Mouse (Mus musculus): ENCODE measurements around the gene Espnl. TPM values are rescaled to one million over a fixed set of nuclear protein-coding genes. Genes with fewer than 3 reads are reported as not detected.

The Espnl gene
- polyA plus RNA-seq, 1 experiment from 2014 or later: 0.08 TPM

DNA sequence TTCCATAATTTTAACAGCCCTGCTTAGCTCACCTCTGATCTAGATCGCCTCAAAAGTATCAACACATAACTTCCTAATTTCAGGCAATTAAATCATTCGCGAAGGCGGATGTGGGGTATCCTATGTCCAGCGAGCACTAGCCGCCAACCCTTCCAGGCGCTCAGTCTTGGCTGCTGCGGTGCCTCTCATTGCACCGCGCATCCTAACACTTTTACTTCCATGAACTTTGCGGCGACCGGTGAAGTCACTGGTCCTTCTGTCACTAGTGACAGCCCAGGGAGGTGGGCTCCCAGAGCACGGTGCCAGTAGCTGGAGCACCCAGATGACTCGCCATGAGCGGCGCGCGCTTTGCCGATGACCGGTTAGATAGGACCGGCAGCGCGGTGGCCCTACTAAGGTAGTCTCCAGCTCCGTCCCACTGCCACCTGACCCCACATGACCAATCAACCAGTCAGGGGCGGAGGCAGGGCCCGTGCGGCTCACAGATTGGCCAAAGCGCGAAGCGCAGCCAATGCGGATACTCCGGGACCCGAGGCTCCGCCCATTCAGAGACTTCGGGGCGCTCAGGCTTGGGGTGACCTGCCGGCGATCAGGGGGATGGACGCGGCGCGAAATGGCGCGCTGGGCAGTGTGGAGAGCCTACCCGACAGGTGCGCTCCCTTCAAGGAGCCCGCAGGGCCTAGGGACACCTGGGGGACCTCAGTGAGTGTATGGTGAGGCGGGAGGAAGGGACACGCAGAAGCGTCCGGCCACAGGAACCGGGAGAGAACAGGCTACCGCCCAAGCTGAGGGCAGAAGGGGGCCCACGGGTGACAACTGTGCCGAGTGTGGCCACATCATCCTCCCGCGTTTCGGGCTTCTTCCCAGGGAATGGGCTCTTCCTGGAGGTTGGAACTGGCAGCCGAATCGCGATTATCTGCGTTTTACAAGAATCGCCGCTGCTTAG is 23.8 kb upstream of the Espnl start, which contains the start of gene Scly:
Gene Scly, plus strand, starts transcription at position 540 of the 946 bp plus-strand sequence.
- H3K9me3 ChIP-seq: no peaks in the 10 kb centered on the region
- H3K4me1 ChIP-seq (replicated peaks): peaks cover 8% of the 10 kb centered on the region; the same call in 1 of the 2 replicates
- peaks cover 16% of the 10 kb centered on the region; the same call in 1 of the 2 replicates for H3K36me3 ChIP-seq
- H3K4me2 ChIP-seq: peak within 1 kb of the TSS; percentile 77
- no peaks in the 10 kb centered on the region for H3K27me3 ChIP-seq
- H3K27ac ChIP-seq: no peak within 1 kb of the TSS
- H3K9ac ChIP-seq (replicated peaks): peak within 1 kb of the TSS; percentile 70
- peak within 1 kb of the TSS; percentile 84 for H3K4me3 ChIP-seq (replicated peaks)
- WGBS: under 1% methylated on average over 65 of the region's 65 CpGs
- ATAC-seq (ENCODE audit: insufficient number of reproducible peaks, insufficient read depth, low FRiP score, low TSS enrichment, low read depth): peak; percentile 99

DNA sequence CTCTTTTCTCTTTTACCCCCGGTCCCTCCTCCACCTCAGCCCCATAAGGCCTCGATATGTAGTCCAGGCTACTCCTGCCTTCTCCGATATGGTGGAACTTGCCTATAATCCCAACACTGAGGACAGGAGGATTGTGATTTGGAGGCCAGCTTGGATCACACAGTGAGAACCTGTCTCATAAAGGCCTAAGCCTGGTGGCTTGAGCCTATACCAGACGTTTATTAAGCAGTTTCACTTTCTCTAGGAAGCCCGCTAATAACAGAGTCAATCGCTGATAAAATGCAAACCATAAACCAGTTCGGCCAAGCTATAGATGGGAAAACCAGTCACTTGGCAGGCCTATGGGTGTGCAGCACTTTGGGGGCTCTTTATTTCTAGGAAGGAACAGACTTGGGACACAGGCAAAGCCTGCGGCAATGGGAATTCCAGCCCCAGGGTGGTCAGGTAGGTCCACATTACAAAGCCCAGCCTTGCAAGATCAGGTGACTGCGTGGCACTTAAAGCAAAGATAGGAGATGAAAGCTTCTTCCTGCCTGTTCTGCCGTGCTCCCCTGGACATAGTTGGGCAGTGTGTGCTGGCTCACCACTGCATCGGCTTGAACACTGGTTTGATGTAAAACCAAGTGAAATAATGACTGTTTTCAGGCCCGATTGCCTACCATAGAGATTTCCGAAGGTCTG is 22.7 kb upstream of the Espnl start:
- peaks cover 8% of the 10 kb centered on the region; the same call in 1 of the 2 replicates for H3K4me1 ChIP-seq (replicated peaks)
- WGBS: 80% methylated on average over 13 of the region's 13 CpGs
- peak overlapping the region; percentile 84 for H3K4me3 ChIP-seq (replicated peaks)
- peak overlapping the region; percentile 70 for H3K9ac ChIP-seq (replicated peaks)
- peaks cover 20% of the 10 kb centered on the region for H3K36me3 ChIP-seq
- H3K27me3 ChIP-seq: no peaks in the 10 kb centered on the region
- H3K9me3 ChIP-seq: no peaks in the 10 kb centered on the region
- H3K27ac ChIP-seq: no peak overlapping the region
- ATAC-seq (ENCODE audit: insufficient number of reproducible peaks, insufficient read depth, low FRiP score, low TSS enrichment, low read depth): no peak
- H3K4me2 ChIP-seq: peak overlapping the region; percentile 77

DNA sequence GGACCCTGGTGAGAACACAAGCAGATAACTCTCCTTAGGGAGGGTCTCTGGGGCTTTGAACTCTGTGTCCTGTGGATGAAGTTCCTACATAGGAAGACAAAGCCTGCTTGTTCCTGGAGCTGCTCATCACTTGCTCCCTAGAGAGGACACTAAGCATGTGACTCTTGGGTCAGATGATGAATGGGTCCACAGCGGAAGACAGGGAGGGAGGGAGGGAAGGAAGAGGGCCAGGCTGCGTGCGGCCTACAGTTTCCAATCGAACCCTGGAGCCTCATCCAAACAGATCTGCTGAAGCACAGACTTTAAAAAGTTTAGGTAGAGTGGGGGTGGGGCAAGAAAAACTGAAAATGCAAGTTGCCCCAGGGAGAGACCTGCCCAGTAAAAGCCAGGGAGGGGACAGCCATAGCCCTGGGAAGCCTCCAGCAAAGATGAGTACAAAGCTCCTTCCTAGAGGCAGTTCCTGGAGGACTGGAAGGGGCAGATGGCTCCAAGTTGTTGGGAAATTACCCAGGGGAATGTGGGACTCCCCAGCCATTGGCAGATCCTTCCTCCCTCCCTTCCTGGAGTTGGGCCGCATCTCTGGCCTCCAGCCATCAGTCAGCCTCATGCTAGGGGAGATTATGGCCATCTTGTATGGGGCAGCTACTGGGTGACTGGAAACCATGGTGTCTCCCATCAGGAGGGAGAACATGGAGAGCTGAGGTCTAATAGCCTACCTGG is 22.0 kb upstream of the Espnl start:
- no peak overlapping the region for H3K4me3 ChIP-seq (replicated peaks)
- H3K9ac ChIP-seq (replicated peaks): no peak overlapping the region
- no peak overlapping the region for H3K27ac ChIP-seq
- no peak for ATAC-seq (ENCODE audit: insufficient number of reproducible peaks, insufficient read depth, low FRiP score, low TSS enrichment, low read depth)
- peaks cover 23% of the 10 kb centered on the region for H3K36me3 ChIP-seq
- no peak overlapping the region for H3K4me2 ChIP-seq
- peaks cover 8% of the 10 kb centered on the region; the same call in 1 of the 2 replicates for H3K4me1 ChIP-seq (replicated peaks)
- H3K27me3 ChIP-seq: no peaks in the 10 kb centered on the region
- H3K9me3 ChIP-seq: no peaks in the 10 kb centered on the region
- WGBS: 75% methylated on average over 5 of the region's 5 CpGs

DNA sequence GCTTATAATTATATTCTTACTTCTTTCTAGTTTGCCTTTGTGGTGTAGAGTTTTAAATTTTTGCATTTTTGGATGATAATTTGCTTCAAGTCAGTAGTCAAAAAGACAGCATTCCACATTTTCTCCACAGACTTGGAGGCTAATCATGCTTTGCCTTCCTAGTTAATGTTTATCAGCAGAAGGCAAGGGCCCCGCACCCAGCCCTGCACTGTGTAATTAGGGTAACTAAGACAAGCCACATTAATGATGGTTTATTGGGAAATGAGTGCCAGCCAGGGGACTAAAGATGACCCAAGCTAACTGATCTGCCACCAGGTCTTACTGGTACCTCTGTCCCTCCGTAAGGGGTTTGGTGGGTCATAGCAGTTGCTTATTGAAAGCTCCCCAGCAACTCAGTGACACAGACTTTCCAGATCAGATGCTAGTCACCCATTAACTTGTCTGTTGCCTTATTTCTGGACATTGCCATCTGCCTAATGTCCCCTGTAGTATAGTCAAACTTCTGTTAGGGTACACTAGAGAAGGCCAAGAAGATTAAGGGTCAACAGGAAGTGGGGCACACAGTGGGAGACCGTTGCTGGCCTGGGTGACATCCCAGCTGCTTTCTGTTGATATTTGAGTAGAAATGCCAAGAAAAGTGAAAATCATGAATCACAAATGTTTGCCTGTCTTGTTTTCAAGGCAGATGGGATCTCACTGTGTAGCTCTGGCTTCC is 20.5 kb upstream of the Espnl start:
- peaks cover 8% of the 10 kb centered on the region; the same call in 1 of the 2 replicates for H3K4me1 ChIP-seq (replicated peaks)
- no peak overlapping the region for H3K4me3 ChIP-seq (replicated peaks)
- no peaks in the 10 kb centered on the region for H3K27me3 ChIP-seq
- H3K36me3 ChIP-seq: peaks cover 28% of the 10 kb centered on the region
- H3K27ac ChIP-seq: no peak overlapping the region
- no peaks in the 10 kb centered on the region for H3K9me3 ChIP-seq
- H3K9ac ChIP-seq (replicated peaks): no peak overlapping the region
- H3K4me2 ChIP-seq: no peak overlapping the region
- no peak for ATAC-seq (ENCODE audit: insufficient number of reproducible peaks, insufficient read depth, low FRiP score, low TSS enrichment, low read depth)
- WGBS: 81% methylated on average over 3 of the region's 3 CpGs

DNA sequence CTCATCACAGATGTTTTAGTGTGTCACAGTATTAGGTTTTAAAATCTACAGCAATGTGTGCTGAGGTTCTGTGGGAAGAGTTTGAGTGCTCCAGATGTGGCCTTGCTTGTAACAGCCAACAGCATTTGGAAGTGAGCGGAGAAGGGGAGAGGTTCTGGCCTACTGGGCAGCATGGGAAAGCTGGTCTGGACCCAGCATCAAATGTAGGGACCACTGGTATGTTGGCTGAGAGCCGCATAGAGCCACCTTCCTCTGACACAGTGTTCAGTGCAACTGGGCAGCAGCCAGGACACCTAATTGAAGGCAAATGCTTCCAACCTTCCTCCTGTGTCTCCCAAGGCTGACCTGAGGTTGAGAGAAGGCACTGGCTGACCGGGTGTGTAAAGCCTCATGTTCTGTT is 19.9 kb upstream of the Espnl start:
- Histone ChIP-seq H3K36me3 (peaks cover 31% of the 10 kb centered on the region), H3K4me3 (replicated peaks) (no peak overlapping the region), H3K27me3 (no peaks in the 10 kb centered on the region), H3K27ac (no peak overlapping the region), H3K4me2 (no peak overlapping the region), H3K4me1 (replicated peaks) (peaks cover 8% of the 10 kb centered on the region; the same call in 1 of the 2 replicates), H3K9ac (replicated peaks) (no peak overlapping the region), H3K9me3 (no peaks in the 10 kb centered on the region)
- no peak for ATAC-seq (ENCODE audit: insufficient number of reproducible peaks, insufficient read depth, low FRiP score, low TSS enrichment, low read depth)
- 91% methylated on average over 3 of the region's 3 CpGs for WGBS

DNA sequence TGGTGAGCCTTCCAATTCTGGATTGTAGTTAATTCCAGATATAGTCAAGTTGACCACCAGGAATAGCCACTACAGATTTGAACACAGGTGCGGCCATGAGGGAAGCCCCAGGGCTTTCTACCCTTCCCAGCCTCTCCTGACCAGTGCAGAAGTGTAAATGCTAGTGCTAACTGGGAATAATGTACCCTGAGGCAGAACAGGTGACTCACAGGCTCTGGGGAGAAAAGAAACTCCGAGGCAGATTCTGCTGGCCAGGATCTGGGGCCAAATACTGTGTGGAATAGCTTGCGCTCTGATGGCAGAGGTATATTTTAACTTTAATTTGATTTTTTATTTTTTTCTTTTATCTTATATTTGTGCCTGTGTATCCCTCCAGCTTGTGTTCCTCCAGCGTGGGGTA is 17.3 kb upstream of the Espnl start:
- no peak overlapping the region for H3K4me3 ChIP-seq (replicated peaks)
- H3K36me3 ChIP-seq: peaks cover 51% of the 10 kb centered on the region
- H3K4me1 ChIP-seq (replicated peaks): no peaks in the 10 kb centered on the region
- no peaks in the 10 kb centered on the region for H3K27me3 ChIP-seq
- H3K4me2 ChIP-seq: no peak overlapping the region
- no peak overlapping the region for H3K9ac ChIP-seq (replicated peaks)
- no peak for ATAC-seq (ENCODE audit: insufficient number of reproducible peaks, insufficient read depth, low FRiP score, low TSS enrichment, low read depth)
- no peak overlapping the region for H3K27ac ChIP-seq
- WGBS: 90% methylated on average over 4 of the region's 4 CpGs
- H3K9me3 ChIP-seq: no peaks in the 10 kb centered on the region

GRCm38 (mm10) chr1:91309366-91310085 is 12.3 kb upstream of the Espnl start:
- ATAC-seq (ENCODE audit: insufficient number of reproducible peaks, insufficient read depth, low FRiP score, low TSS enrichment, low read depth): no peak
- H3K36me3 ChIP-seq: peaks cover 71% of the 10 kb centered on the region
- no peaks in the 10 kb centered on the region for H3K27me3 ChIP-seq
- no peak overlapping the region for H3K9ac ChIP-seq (replicated peaks)
- no peak overlapping the region for H3K27ac ChIP-seq
- no peaks in the 10 kb centered on the region for H3K9me3 ChIP-seq
- 89% methylated on average over 13 of the region's 13 CpGs for WGBS
- H3K4me2 ChIP-seq: no peak overlapping the region
- H3K4me1 ChIP-seq (replicated peaks): peaks cover 13% of the 10 kb centered on the region
- no peak overlapping the region for H3K4me3 ChIP-seq (replicated peaks)

DNA sequence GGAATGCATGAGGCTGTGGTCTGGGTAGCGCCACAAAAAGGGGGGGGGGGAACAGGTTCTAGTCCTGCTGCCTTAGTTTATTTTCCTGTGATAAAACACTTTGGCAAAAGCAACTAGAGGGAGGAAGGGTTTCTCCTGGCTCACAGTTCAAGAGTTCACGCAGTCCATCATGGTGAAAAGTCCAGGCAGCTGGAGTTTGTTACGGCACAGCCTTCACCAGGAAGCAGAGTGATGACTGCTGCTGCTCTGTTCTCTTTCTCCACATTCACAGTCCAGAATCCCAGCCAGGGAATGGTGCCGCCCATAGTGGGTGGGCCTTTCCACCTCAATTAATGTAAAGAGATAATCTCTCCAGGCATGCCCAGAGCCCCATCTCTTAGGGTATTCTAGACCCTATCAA is 9.6 kb upstream of the Espnl start:
- H3K36me3 ChIP-seq: peaks cover 49% of the 10 kb centered on the region
- H3K9me3 ChIP-seq: no peaks in the 10 kb centered on the region
- H3K4me3 ChIP-seq (replicated peaks): no peak overlapping the region
- 88% methylated on average over 4 of the region's 4 CpGs for WGBS
- H3K9ac ChIP-seq (replicated peaks): no peak overlapping the region
- H3K27me3 ChIP-seq: no peaks in the 10 kb centered on the region
- H3K27ac ChIP-seq: no peak overlapping the region
- H3K4me1 ChIP-seq (replicated peaks): peaks cover 13% of the 10 kb centered on the region
- ATAC-seq (ENCODE audit: insufficient number of reproducible peaks, insufficient read depth, low FRiP score, low TSS enrichment, low read depth): no peak
- no peak overlapping the region for H3K4me2 ChIP-seq

DNA sequence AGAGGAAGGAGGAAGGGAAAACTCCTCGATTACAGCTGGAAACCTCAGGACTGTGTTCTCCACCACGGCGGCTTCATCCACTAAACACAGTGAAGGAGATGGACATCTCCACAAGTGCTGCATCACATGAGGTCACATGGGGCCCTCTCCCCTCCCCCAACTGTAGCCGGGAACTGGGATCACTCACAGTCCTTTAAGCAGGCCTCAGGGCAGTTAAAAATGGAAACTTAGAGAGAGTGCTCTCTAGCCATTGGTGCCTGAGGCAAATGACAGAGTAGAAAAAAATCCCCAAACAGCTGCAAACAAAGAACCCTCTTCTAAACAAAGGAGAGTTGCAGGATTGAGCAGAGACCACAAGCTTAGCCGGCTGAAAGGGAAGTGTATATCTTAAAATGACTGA is 8.6 kb upstream of the Espnl start:
- Histone ChIP-seq H3K27ac (peak overlapping the region; percentile 67), H3K4me3 (replicated peaks) (no peak overlapping the region), H3K27me3 (no peaks in the 10 kb centered on the region), H3K4me1 (replicated peaks) (peaks cover 13% of the 10 kb centered on the region), H3K9ac (replicated peaks) (no peak overlapping the region), H3K36me3 (peaks cover 45% of the 10 kb centered on the region), H3K4me2 (no peak overlapping the region), H3K9me3 (no peaks in the 10 kb centered on the region)
- ATAC-seq (ENCODE audit: insufficient number of reproducible peaks, insufficient read depth, low FRiP score, low TSS enrichment, low read depth): no peak
- WGBS: 39% methylated on average over 5 of the region's 5 CpGs

DNA sequence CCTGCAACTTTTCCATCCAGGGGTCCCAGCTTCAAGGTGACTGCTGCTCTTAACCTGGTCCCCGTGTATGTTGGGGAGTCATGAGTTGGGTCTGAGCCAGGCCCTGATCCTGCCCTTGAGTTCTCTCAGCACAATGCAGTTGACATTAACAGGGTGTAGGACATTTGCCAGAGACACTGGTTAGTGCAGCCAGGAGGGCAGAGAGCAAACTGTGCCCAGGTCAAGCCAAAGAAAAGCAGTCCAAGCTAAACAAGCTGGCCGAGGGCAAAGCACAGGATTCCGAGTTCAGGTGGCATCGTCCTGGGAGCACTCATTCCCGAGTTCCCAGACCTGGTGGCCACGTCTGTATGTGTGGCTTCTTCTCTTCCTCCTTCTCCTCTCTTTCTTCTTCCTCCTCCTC is 4.2 kb upstream of the Espnl start:
- H3K27ac ChIP-seq: no peak overlapping the region
- WGBS: 88% methylated on average over 6 of the region's 6 CpGs

More for the DNA sequence above, 4.2 kb upstream of the Espnl start:
- H3K36me3 ChIP-seq: peaks cover 5% of the 10 kb centered on the region; the same call in 1 of the 2 replicates
- H3K9ac ChIP-seq (replicated peaks): no peak overlapping the region
- H3K4me2 ChIP-seq: no peak overlapping the region
- ATAC-seq (ENCODE audit: insufficient number of reproducible peaks, insufficient read depth, low FRiP score, low TSS enrichment, low read depth): no peak
- no peak overlapping the region for H3K4me3 ChIP-seq (replicated peaks)
- H3K9me3 ChIP-seq: no peaks in the 10 kb centered on the region
- H3K4me1 ChIP-seq (replicated peaks): peaks cover 16% of the 10 kb centered on the region
- no peaks in the 10 kb centered on the region for H3K27me3 ChIP-seq
